Mouse (Mus musculus) C2C12 (cell line): Measurements from ENCODE around the gene Hspb6. TPM values are rescaled to one million over a fixed set of nuclear protein-coding genes. Genes with fewer than 3 reads are reported as not detected.

Experiments
- H3K27me3 ChIP-seq: one replicate; pipeline ENCODE4 v1.6.1; 2011; ENCODE audit not compliant: control insufficient read depth, insufficient read depth, insufficient read length
- H3K36me3 ChIP-seq: one replicate; pipeline ENCODE4 v1.6.1; 2011; ENCODE audit not compliant: control insufficient read depth, insufficient read depth
- H3K4me3 ChIP-seq: one replicate; pipeline ENCODE4 v1.5.1; 2011; ENCODE audit warnings: mild to moderate bottlenecking, control low read depth; ENCODE audit not compliant: poor library complexity, insufficient read depth, severe bottlenecking
- H3K79me2 ChIP-seq: one replicate; pipeline ENCODE4 v1.6.1; 2011; ENCODE audit not compliant: control insufficient read depth, insufficient read depth
- H3K79me3 ChIP-seq: one replicate; pipeline ENCODE4 v1.6.1; 2011; ENCODE audit warnings: low read depth, control low read depth
- H3ac ChIP-seq: one replicate; pipeline ENCODE3; 2011; ENCODE audit warnings: low read depth; ENCODE audit not compliant: control insufficient read depth, insufficient read length
- CEBPB ChIP-seq: IDR thresholded peaks from one replicate; pipeline ENCODE4 v1.6.1; 2011; ENCODE audit warnings: low read depth, mild to moderate bottlenecking, control low read depth, moderate library complexity
- CTCF ChIP-seq: IDR thresholded peaks from one replicate; pipeline ENCODE4 v1.5.1; 2011; ENCODE audit not compliant: control insufficient read depth, insufficient read depth, insufficient read length
- FOSL1 ChIP-seq: IDR thresholded peaks from one replicate; pipeline ENCODE4 v1.8.0; 2011; ENCODE audit warnings: mild to moderate bottlenecking, low read length; ENCODE audit not compliant: poor library complexity, insufficient read depth, severe bottlenecking
- MAX ChIP-seq: IDR thresholded peaks from one replicate; pipeline ENCODE4 v1.6.1; 2011; ENCODE audit warnings: mild to moderate bottlenecking, control low read depth
- MYOD1 ChIP-seq: IDR thresholded peaks from one replicate; pipeline ENCODE4 v1.6.1; 2011; ENCODE audit warnings: low read depth; ENCODE audit not compliant: control insufficient read depth, insufficient read length
- MYOG ChIP-seq: IDR thresholded peaks from one replicate; pipeline ENCODE4 v1.6.1; 2011; ENCODE audit not compliant: control insufficient read depth, insufficient read length; ENCODE audit errors: extremely low read depth
- USF1 ChIP-seq: IDR thresholded peaks from one replicate; pipeline ENCODE4 v1.6.1; 2011; ENCODE audit warnings: low read depth, mild to moderate bottlenecking, control low read depth, moderate library complexity
- polyA plus RNA-seq: library from polyadenylated mRNA; unstranded; fragments of >200 nt; fragmentation: generic; extraction: Trizol; gene quantifications from one replicate; pipeline ENCODE4 v1.2.1, GENCODE M21; 2012; ENCODE audit warnings: missing spikeins

Gene Hspb6
- polyA plus RNA-seq, 1 experiment, result 66.8 TPM

GRCm38 (mm10) chr7:30544327-30544726 is 7.7 kb upstream of the Hspb6 start:
- no peaks in the 10 kb centered on the region for H3K36me3 ChIP-seq
- TF ChIP-seq USF1, result no peak
- no peak for TF ChIP-seq MAX
- TF ChIP-seq CTCF, result no peak
- no peak for TF ChIP-seq MYOD1
- no peaks in the 10 kb centered on the region for H3K27me3 ChIP-seq
- no peak overlapping the region for H3K4me3 ChIP-seq
- no peaks in the 10 kb centered on the region for H3K79me2 ChIP-seq
- H3K79me3 ChIP-seq, result no peaks in the 10 kb centered on the region
- no peak overlapping the region for H3ac ChIP-seq

GRCm38 (mm10) chr7:30549880-30550279 is 2.1 kb upstream of the Hspb6 start:
- no peak overlapping the region for H3K4me3 ChIP-seq
- H3K79me2 ChIP-seq, result peaks cover 8% of the 10 kb centered on the region
- H3K36me3 ChIP-seq, result peaks cover 4% of the 10 kb centered on the region
- H3K79me3 ChIP-seq, result no peaks in the 10 kb centered on the region
- H3ac ChIP-seq, result no peak overlapping the region
- H3K27me3 ChIP-seq, result no peaks in the 10 kb centered on the region
- no peak for TF ChIP-seq CEBPB
- TF ChIP-seq MAX, result no peak
- TF ChIP-seq MYOD1, result no peak
- TF ChIP-seq CTCF, result no peak
- no peak for TF ChIP-seq FOSL1
- no peak for TF ChIP-seq MYOG
- TF ChIP-seq USF1, result no peak

GRCm38 (mm10) chr7:30550603-30551002 is 1.4 kb upstream of the Hspb6 start:
- H3ac ChIP-seq, result no peak overlapping the region
- peaks cover 8% of the 10 kb centered on the region for H3K79me2 ChIP-seq
- H3K27me3 ChIP-seq, result no peaks in the 10 kb centered on the region
- H3K79me3 ChIP-seq, result no peaks in the 10 kb centered on the region
- no peak overlapping the region for H3K4me3 ChIP-seq
- TF ChIP-seq CTCF (no peak), MAX (no peak), FOSL1 (no peak), CEBPB (no peak), MYOD1 (no peak), USF1 (no peak), MYOG (no peak)
- peaks cover 4% of the 10 kb centered on the region for H3K36me3 ChIP-seq

- TF ChIP-seq MAX (no peak), USF1 (no peak), FOSL1 (no peak), CEBPB (no peak), MYOD1 (no peak), CTCF (no peak), MYOG (no peak)
- peaks cover 7% of the 10 kb centered on the region for H3K36me3 ChIP-seq
- no peaks in the 10 kb centered on the region for H3K27me3 ChIP-seq
- peak overlapping the region; percentile 50 for H3K4me3 ChIP-seq
- H3K79me2 ChIP-seq, result peaks cover 8% of the 10 kb centered on the region
- H3ac ChIP-seq, result peak overlapping the region; percentile 53
- H3K79me3 ChIP-seq, result no peaks in the 10 kb centered on the region
These were observed 405 bp upstream of the Hspb6 start for GRCm38 (mm10) chr7:30551445-30552101.

- H3ac ChIP-seq, result peak overlapping the region; percentile 64
- H3K4me3 ChIP-seq, result peak overlapping the region; percentile 50
- peaks cover 14% of the 10 kb centered on the region for H3K79me2 ChIP-seq
- H3K27me3 ChIP-seq, result no peaks in the 10 kb centered on the region
- peaks cover 1% of the 10 kb centered on the region for H3K79me3 ChIP-seq
- H3K36me3 ChIP-seq, result peaks cover 7% of the 10 kb centered on the region
- TF ChIP-seq CEBPB (no peak), FOSL1 (no peak)
These were observed 1.1 kb downstream of the Hspb6 start for GRCm38 (mm10) chr7:30553021-30553589.

GRCm38 (mm10) chr7:30553810-30554584 is 2.0 kb downstream of the Hspb6 start:
- H3K27me3 ChIP-seq, result no peaks in the 10 kb centered on the region
- TF ChIP-seq CEBPB (no peak), MYOG (no peak), USF1 (no peak), MYOD1 (no peak)
- peaks cover 5% of the 10 kb centered on the region for H3K79me3 ChIP-seq
- peak overlapping the region; percentile 7 for H3ac ChIP-seq
- H3K79me2 ChIP-seq, result peaks cover 23% of the 10 kb centered on the region
- peaks cover 7% of the 10 kb centered on the region for H3K36me3 ChIP-seq
- H3K4me3 ChIP-seq, result no peak overlapping the region
